Mouse (Mus musculus): ENCODE measurements around the gene Rp9.
"Not testable (repeated sequence)": the region's sequence is repeated elsewhere in the genome, so short reads cannot be mapped to it uniquely, and the experiment has no call there.

- TF ChIP-seq CTCF (IDR thresholded peaks at IDR 0.05; ENCODE audit: low read depth, low read length); POLR2A (IDR thresholded peaks at IDR 0.05; ENCODE audit: borderline replicate concordance, low read depth, low read length): not testable (repeated sequence)
Measured at GRCm38 (mm10) chr9:22407633-22408032, 61.9 kb downstream of the Rp9 start.
